Mouse (Mus musculus): ENCODE data around the gene Rhbdd3. TPM values are rescaled to one million over a fixed set of nuclear protein-coding genes. Genes with fewer than 3 reads are reported as not detected.

Gene Rhbdd3
- polyA plus RNA-seq, 1 experiment from 2014 or later, result 34.5 TPM

DNA sequence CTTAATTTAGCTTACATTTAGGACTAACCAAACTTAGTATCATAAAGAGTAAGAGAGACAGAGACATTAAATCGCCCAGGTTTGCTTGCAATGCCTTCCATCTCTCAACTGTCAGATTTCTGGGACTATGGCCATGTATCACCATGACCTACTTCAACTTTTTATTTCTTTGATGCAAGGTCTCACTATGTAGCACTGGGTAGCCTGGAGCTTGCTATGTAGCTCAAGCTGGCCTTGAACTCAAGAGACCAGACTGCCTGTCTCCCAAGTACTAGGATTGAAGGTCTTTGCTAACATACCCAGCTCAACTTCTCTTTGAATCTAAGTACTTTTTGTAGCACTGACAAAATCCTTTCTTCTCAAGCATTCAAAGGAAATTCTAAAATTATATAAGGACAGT lies 9.6 kb upstream of the Rhbdd3 start:
- ATAC-seq (ENCODE audit: low FRiP score, low TSS enrichment) (no peak), DNase-seq (no peak)
- Histone ChIP-seq H3K9me3 (ENCODE audit: control insufficient read depth, low read length) (no peaks in the 10 kb centered on the region), H3K9ac (replicated peaks; ENCODE audit: low read length) (no peak overlapping the region), H3K27me3 (ENCODE audit: control insufficient read depth, insufficient read depth, low read length) (no peaks in the 10 kb centered on the region), H3K36me3 (ENCODE audit: control insufficient read depth, insufficient read depth, low read length) (peaks cover 85% of the 10 kb centered on the region), H3K4me1 (ENCODE audit: control insufficient read depth, insufficient read depth, low read length) (peaks cover 2% of the 10 kb centered on the region; the same call in 1 of the 2 replicates), H3K4me2 (ENCODE audit: low read length) (no peak overlapping the region), H3K4me3 (replicated peaks; ENCODE audit: low read depth, low read length) (no peak overlapping the region), H3K27ac (replicated peaks; ENCODE audit: low read depth, low read length) (no peak overlapping the region)
- WGBS, result 94% methylated on average over 1 of the region's 1 CpGs

DNA sequence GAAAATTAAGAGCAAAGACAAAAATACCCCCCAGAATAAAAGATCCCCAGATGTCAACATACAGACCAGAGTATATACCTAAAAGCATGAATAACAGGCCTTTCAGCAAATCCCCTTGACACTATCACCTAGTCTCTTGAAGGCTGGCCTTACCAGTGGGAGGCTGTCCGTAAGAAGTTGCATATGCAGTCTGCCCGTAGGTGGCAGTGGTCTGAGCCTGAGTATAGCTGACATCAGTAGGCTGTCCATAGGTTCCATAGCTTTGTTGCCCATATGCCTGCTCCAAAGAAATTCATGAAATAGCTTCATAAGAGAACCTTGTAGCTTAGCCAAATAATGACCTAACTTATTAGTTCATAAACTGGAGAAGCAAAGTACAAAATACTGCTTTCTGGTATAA lies 7.0 kb upstream of the Rhbdd3 start:
- peaks cover 59% of the 10 kb centered on the region for H3K36me3 ChIP-seq (ENCODE audit: control insufficient read depth, insufficient read depth, low read length)
- no peak overlapping the region for H3K9ac ChIP-seq (replicated peaks; ENCODE audit: low read length)
- peaks cover 16% of the 10 kb centered on the region for H3K4me1 ChIP-seq (ENCODE audit: control insufficient read depth, insufficient read depth, low read length)
- H3K4me3 ChIP-seq (replicated peaks; ENCODE audit: low read depth, low read length), result no peak overlapping the region
- H3K27ac ChIP-seq (replicated peaks; ENCODE audit: low read depth, low read length), result no peak overlapping the region
- H3K27me3 ChIP-seq (ENCODE audit: control insufficient read depth, insufficient read depth, low read length), result no peaks in the 10 kb centered on the region
- ATAC-seq (ENCODE audit: low FRiP score, low TSS enrichment) (no peak), DNase-seq (peak; percentile 48)
- 31% methylated on average over 2 of the region's 2 CpGs for WGBS
- no peaks in the 10 kb centered on the region for H3K9me3 ChIP-seq (ENCODE audit: control insufficient read depth, low read length)
- no peak overlapping the region for H3K4me2 ChIP-seq (ENCODE audit: low read length)

DNA sequence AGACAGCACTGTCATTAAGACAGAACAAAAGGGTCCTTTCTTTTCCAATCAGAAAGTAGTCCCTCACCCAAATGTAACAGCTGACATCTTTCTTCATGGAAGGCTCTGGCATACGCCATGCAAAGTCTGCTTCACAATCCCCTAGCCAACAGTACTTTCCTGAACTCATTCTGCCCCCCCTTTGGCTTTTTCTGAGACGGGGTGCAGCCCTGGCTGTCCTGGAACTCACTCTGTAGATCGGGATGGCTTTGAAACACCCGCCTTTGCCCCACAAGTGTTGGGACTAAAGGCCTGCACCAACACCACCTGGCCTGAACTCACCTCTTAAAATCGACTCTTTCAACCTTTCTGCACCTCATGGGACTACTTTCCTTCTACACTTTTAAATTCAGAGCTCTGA lies 2.8 kb upstream of the Rhbdd3 start:
- H3K4me3 ChIP-seq (replicated peaks; ENCODE audit: low read depth, low read length), result no peak overlapping the region
- no peak for ATAC-seq (ENCODE audit: low FRiP score, low TSS enrichment)
- no peak overlapping the region for H3K27ac ChIP-seq (replicated peaks; ENCODE audit: low read depth, low read length)
- no peaks in the 10 kb centered on the region for H3K9me3 ChIP-seq (ENCODE audit: control insufficient read depth, low read length)
- H3K4me2 ChIP-seq (ENCODE audit: low read length), result peak overlapping the region; percentile 28
- no peaks in the 10 kb centered on the region for H3K27me3 ChIP-seq (ENCODE audit: control insufficient read depth, insufficient read depth, low read length)
- DNase-seq, result no peak
- peaks cover 33% of the 10 kb centered on the region for H3K4me1 ChIP-seq (ENCODE audit: control insufficient read depth, insufficient read depth, low read length)
- peaks cover 20% of the 10 kb centered on the region for H3K36me3 ChIP-seq (ENCODE audit: control insufficient read depth, insufficient read depth, low read length)
- WGBS, result 86% methylated on average over 5 of the region's 5 CpGs
- no peak overlapping the region for H3K9ac ChIP-seq (replicated peaks; ENCODE audit: low read length)

DNA sequence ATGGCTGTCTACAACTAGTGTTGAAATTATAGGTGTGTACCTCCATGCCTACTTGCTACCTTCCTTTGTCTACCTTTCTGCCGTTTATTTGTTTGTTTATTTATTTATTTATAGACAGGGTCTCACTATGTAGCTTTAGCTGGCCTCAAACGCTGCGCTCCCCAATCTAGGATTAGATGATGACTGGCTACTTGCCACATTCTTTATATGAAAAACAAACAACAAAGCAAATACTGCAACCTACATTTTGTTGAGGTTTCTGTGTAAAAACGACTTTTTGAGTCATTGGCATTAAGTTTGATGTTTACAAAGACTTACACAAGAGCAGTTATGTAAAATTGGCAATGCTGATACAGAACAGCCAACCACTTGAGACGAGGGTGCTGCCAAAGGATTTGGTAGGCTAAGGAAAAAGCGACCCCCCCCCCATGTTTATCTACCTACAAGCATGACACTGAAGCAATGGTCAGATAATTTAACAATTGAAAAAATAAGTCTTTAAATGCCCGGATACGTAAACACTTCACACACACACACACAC lies 2.2 kb upstream of the Rhbdd3 start:
- WGBS, result 74% methylated on average over 8 of the region's 8 CpGs
- DNase-seq, result no peak
- Histone ChIP-seq H3K9me3 (ENCODE audit: control insufficient read depth, low read length) (no peaks in the 10 kb centered on the region), H3K4me2 (ENCODE audit: low read length) (peak overlapping the region; percentile 91), H3K9ac (replicated peaks; ENCODE audit: low read length) (no peak overlapping the region), H3K4me1 (ENCODE audit: control insufficient read depth, insufficient read depth, low read length) (peaks cover 39% of the 10 kb centered on the region), H3K4me3 (replicated peaks; ENCODE audit: low read depth, low read length) (peak overlapping the region; percentile 100), H3K36me3 (ENCODE audit: control insufficient read depth, insufficient read depth, low read length) (peaks cover 14% of the 10 kb centered on the region), H3K27me3 (ENCODE audit: control insufficient read depth, insufficient read depth, low read length) (no peaks in the 10 kb centered on the region), H3K27ac (replicated peaks; ENCODE audit: low read depth, low read length) (no peak overlapping the region)
- ATAC-seq (ENCODE audit: low FRiP score, low TSS enrichment), result no peak

DNA sequence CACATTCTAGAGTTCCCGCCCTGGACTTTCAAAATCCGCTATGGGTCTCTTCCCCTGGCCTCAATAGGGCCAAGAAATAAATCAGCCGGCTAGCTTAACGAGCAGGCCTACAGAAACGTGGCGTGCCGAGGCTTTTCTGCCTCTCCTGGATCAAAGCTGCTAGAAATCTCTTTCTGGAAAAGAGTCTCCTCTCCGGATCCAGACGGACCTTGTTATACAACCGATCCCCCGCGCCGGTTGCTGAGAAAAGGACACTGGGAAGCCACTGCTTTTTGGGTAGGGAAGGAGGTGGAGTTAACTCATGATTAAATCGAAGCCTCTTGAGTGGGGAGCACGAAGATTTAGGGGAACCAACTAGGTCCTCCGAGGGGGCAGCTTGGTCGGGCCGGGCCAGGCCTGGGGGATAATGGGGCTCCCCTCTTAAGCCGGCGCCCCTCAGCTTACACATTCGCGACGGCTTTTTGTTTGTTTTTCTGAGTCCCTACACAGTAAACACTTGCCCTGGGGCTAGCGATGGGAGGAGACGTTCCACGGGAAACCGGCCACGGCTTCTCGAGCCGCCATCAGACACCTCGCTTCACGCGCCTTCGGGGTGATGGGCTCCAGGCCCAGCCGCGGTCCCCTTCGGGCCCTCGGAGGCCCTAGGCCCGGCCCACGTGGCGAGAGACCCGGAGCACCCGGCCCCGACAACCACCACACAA lies 541 bp upstream of the Rhbdd3 start:
- WGBS, result under 1% methylated on average over 44 of the region's 44 CpGs
- Histone ChIP-seq H3K4me2 (ENCODE audit: low read length) (peak overlapping the region; percentile 91), H3K36me3 (ENCODE audit: control insufficient read depth, insufficient read depth, low read length) (0 out of 2 replicates have a peak, but pooled peaks cover 3% of the 10 kb centered on the region), H3K4me1 (ENCODE audit: control insufficient read depth, insufficient read depth, low read length) (peaks cover 39% of the 10 kb centered on the region), H3K27ac (replicated peaks; ENCODE audit: low read depth, low read length) (peak overlapping the region; percentile 99), H3K9me3 (ENCODE audit: control insufficient read depth, low read length) (no peaks in the 10 kb centered on the region), H3K9ac (replicated peaks; ENCODE audit: low read length) (peak overlapping the region; percentile 94), H3K4me3 (replicated peaks; ENCODE audit: low read depth, low read length) (peak overlapping the region; percentile 100), H3K27me3 (ENCODE audit: control insufficient read depth, insufficient read depth, low read length) (no peaks in the 10 kb centered on the region)
- DNase-seq (peak; percentile 54), ATAC-seq (ENCODE audit: low FRiP score, low TSS enrichment) (no peak)

DNA sequence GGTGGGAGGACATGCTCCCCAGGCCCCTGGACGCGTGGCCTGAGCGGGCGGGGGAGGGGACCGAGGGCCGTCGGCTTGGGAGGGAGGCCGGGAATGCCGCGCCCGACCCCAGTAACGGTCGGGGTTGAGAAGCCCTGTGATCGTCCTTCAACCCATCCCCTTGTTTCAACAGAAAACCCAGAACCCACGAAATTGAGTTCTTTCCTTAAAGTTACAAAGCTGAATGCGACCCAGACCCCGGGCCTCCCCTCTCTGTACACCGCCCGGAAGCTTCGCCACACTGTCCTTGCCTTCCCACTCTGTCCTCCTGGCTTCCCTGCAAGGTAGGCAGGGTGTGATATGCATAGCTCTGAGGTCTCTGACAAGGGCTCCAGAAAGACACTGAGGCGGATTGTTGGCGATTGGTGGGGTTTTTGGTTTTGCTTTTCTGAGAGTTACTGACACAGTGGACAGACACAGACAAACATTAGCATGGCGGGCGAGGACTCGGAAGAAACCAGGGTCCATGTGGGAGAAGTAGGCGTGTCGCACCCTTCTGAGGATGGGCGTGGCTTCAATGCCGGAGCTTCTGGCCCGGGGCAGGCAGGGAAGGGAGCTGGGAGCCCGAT lies 954 bp downstream of the Rhbdd3 start:
- H3K4me2 ChIP-seq (ENCODE audit: low read length), result peak overlapping the region; percentile 90
- peak overlapping the region; percentile 94 for H3K9ac ChIP-seq (replicated peaks; ENCODE audit: low read length)
- peak overlapping the region; percentile 99 for H3K27ac ChIP-seq (replicated peaks; ENCODE audit: low read depth, low read length)
- no peaks in the 10 kb centered on the region for H3K27me3 ChIP-seq (ENCODE audit: control insufficient read depth, insufficient read depth, low read length)
- no peaks in the 10 kb centered on the region for H3K9me3 ChIP-seq (ENCODE audit: control insufficient read depth, low read length)
- peak overlapping the region; percentile 100 for H3K4me3 ChIP-seq (replicated peaks; ENCODE audit: low read depth, low read length)
- peak; percentile 88 for DNase-seq
- H3K4me1 ChIP-seq (ENCODE audit: control insufficient read depth, insufficient read depth, low read length), result peaks cover 34% of the 10 kb centered on the region
- H3K36me3 ChIP-seq (ENCODE audit: control insufficient read depth, insufficient read depth, low read length), result peaks cover 16% of the 10 kb centered on the region
- 0% methylated on average over 31 of the region's 31 CpGs for WGBS
- peak; percentile 70 for ATAC-seq (ENCODE audit: low FRiP score, low TSS enrichment)

DNA sequence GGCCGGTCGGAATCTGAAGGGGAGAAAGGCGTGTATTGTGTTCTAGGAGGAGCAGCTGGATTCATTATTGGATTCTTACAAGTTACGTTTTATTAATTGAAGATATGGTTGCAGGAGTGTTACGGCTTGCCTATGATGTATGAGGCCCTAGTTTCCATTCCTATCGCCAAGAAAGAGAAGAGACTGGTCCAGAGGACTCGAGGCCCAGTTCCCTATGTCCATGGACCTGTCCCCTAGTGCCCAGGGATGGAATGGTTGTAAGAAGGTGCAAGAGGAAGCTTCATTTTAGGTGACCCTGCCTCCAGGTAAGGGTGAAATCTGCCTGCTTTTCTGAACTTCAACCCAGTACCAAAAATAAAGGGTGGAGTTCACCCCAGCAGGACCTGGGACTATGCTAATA lies 1.6 kb downstream of the Rhbdd3 start:
- H3K4me1 ChIP-seq (ENCODE audit: control insufficient read depth, insufficient read depth, low read length), result peaks cover 34% of the 10 kb centered on the region
- no peaks in the 10 kb centered on the region for H3K27me3 ChIP-seq (ENCODE audit: control insufficient read depth, insufficient read depth, low read length)
- H3K9ac ChIP-seq (replicated peaks; ENCODE audit: low read length), result peak overlapping the region; percentile 94
- DNase-seq (peak; percentile 56), ATAC-seq (ENCODE audit: low FRiP score, low TSS enrichment) (no peak)
- H3K4me3 ChIP-seq (replicated peaks; ENCODE audit: low read depth, low read length), result peak overlapping the region; percentile 100
- no peaks in the 10 kb centered on the region for H3K9me3 ChIP-seq (ENCODE audit: control insufficient read depth, low read length)
- WGBS, result 2% methylated on average over 7 of the region's 7 CpGs
- peak overlapping the region; percentile 99 for H3K27ac ChIP-seq (replicated peaks; ENCODE audit: low read depth, low read length)
- H3K36me3 ChIP-seq (ENCODE audit: control insufficient read depth, insufficient read depth, low read length), result peaks cover 22% of the 10 kb centered on the region
- H3K4me2 ChIP-seq (ENCODE audit: low read length), result peak overlapping the region; percentile 90

DNA sequence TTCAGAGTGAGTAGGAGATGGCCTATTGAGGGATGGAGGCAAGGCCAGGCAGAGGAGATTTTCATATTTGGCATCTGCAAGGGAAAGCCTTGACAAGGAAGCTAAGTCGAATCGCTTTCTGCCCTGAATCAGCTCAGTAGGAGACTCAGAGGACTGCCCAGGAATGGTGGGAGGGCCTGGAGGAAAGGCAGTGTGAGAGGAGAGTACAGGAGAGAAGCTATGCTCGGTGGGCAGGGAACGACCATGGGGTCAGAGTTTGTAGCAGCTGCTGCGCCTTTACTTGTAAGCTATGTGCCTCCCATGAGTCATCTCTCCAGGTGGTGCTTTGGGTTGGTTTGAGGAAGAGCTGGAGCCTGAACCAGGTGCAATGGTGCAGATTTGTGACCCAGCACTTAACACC lies 2.1 kb downstream of the Rhbdd3 start:
- Histone ChIP-seq H3K36me3 (ENCODE audit: control insufficient read depth, insufficient read depth, low read length) (peaks cover 27% of the 10 kb centered on the region), H3K4me3 (replicated peaks; ENCODE audit: low read depth, low read length) (peak overlapping the region; percentile 100), H3K27me3 (ENCODE audit: control insufficient read depth, insufficient read depth, low read length) (no peaks in the 10 kb centered on the region), H3K4me2 (ENCODE audit: low read length) (peak overlapping the region; percentile 90), H3K9me3 (ENCODE audit: control insufficient read depth, low read length) (no peaks in the 10 kb centered on the region), H3K4me1 (ENCODE audit: control insufficient read depth, insufficient read depth, low read length) (peaks cover 32% of the 10 kb centered on the region), H3K27ac (replicated peaks; ENCODE audit: low read depth, low read length) (peak overlapping the region; percentile 99), H3K9ac (replicated peaks; ENCODE audit: low read length) (peak overlapping the region; percentile 94)
- DNase-seq (no peak), ATAC-seq (ENCODE audit: low FRiP score, low TSS enrichment) (no peak)
- WGBS, result 41% methylated on average over 5 of the region's 5 CpGs

DNA sequence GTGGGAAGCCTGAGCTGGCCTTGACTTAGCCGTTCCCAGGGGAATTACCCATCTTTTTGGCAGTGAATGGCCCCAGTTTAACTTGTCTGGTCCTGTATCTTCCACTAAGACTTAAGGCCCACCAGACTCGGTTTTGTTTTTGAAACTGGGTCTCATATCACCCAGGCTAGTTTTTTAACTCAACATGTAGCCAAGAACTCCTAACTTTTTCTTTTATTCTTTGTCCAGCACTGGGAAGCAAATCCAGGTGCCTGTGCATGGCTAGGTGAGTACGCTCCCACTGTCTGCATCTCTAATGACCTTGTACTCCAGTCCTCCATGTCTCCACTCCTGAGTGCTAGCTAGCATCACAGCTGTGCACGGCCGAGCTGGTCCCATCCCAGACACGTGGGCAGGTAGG lies 2.9 kb downstream of the Rhbdd3 start:
- no peak overlapping the region for H3K9ac ChIP-seq (replicated peaks; ENCODE audit: low read length)
- H3K4me2 ChIP-seq (ENCODE audit: low read length), result no peak overlapping the region
- H3K4me1 ChIP-seq (ENCODE audit: control insufficient read depth, insufficient read depth, low read length), result peaks cover 23% of the 10 kb centered on the region
- H3K4me3 ChIP-seq (replicated peaks; ENCODE audit: low read depth, low read length), result no peak overlapping the region
- no peaks in the 10 kb centered on the region for H3K27me3 ChIP-seq (ENCODE audit: control insufficient read depth, insufficient read depth, low read length)
- no peaks in the 10 kb centered on the region for H3K9me3 ChIP-seq (ENCODE audit: control insufficient read depth, low read length)
- WGBS, result 81% methylated on average over 6 of the region's 6 CpGs
- no peak overlapping the region for H3K27ac ChIP-seq (replicated peaks; ENCODE audit: low read depth, low read length)
- H3K36me3 ChIP-seq (ENCODE audit: control insufficient read depth, insufficient read depth, low read length), result peaks cover 32% of the 10 kb centered on the region
- ATAC-seq (ENCODE audit: low FRiP score, low TSS enrichment), result no peak
- DNase-seq, result no peak

All from midbrain, embryonic 14.5 days (tissue).